Mouse (Mus musculus): ENCODE results near the gene Zfp488.

GRCm38 (mm10) chr14:33940739-33941138 lies 37.8 kb downstream of the Zfp488 start, which contains the start of gene Gdf2:
- no peak for TF ChIP-seq CTCF (IDR thresholded peaks at IDR 0.05; ENCODE audit: extremely low read depth, insufficient read length, insufficient replicate concordance, low read depth, low read length)
- no peak for TF ChIP-seq POLR2A (IDR thresholded peaks at IDR 0.05; ENCODE audit: low read depth, low read length)
